Mouse (Mus musculus): ENCODE data around the gene Med23. TPM values are rescaled to one million over a fixed set of nuclear protein-coding genes. Genes with fewer than 3 reads are reported as not detected.

Med23 gene
- 33.3 to 42.0 TPM (median 38.1 TPM) in 4 replicates for total RNA-seq (2023; ENCODE audit: inconsistent age)

DNA sequence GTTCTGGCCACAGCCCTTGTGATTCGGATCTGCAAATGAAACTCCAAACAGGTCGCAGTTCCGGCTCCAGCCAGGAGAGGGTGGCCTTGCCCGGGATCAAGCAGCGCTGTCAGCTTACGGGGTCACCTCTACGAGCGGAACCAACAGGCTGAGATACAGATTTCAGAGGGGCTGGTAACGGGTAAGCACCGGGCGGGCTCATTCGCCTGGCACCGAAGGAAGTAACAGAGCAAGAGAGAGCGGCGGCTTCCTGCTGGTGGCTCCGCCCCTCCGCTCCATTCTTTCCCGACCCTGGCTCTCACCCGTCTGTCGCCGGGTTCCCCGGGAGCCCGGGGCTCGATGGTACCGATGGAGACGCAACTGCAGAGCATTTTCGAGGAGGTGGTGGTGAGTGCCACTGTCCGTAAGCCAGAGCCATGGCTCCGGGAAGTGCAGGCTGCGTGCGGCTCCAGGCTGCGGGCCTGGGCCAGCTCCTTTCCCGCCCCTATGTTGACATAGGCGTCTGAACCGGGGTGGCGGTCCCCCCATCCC, at the start of gene Med23:
Gene Med23, plus strand, starts transcription at position 227 of the 531 bp plus-strand sequence.

DNA sequence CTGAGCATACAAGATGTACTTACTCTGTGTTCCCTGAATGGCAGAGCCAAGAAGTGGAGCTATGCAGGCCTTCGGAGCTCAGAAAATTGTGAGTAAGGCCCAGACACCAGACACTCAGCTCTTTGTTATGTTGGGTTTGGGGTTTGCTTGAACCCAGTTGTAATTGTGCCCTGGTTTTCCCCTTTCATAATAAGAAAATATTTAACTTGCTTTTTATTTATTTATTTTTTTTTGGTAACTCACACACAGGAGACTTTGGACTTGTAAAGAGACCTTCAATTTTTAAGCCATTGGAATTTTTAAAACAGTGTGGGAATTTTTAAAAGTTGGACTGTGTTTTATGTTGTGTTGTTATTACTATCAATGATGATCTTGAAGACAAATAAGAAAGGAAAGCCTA, 27.1 kb upstream of the Med23 start, which contains the start of gene Enpp3:
Gene Enpp3, minus strand, starts transcription at position 148 of the 400 bp plus-strand sequence.

DNA sequence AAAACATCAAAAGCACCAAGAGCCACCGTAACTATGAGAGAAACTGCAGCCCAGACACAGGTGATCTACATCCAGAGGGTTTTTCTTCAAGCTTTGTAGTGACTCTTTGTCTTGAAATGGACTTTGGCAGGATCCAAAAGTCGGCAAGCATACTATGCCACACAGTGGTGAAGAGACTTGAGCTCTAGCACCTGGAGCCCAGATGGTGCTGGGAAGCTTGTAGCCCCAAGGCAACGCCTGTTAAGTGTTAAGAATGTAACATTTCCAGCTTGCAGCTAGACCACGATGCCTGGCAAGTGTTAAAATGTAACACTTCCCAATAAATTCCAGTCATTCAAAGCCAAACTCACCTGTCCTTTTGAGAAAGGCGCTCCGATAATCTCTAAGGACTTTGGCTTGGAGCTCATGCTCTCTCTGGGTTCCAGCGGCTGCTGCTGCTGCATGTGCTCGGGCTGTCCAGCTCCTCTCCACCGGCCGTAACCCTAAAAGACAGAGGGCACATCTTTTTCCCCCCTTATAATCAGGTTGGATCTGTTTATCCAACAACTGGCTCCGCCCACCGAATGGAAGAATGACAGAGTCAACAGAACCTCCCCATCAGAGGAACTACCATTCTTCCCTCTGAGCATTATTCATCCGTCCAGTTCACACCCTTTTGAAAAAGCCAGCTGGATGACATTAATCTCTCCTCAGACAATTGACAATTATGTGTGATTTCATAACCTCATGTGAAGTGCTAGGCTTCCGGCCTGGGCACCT, 57.4 kb downstream of the Med23 start, which contains the start of gene Arg1:
Gene Arg1, minus strand, starts transcription at position 523 of the 759 bp plus-strand sequence.

Other genes starting within 250 kb of the Med23 start
- 23.0 to 27.7 TPM (median 25.4 TPM) in 4 replicates for gene Enpp1, start 157.8 kb upstream of the Med23 start, total RNA-seq (2023; ENCODE audit: inconsistent age)
- not detected in 4 replicates for gene Enpp3, start 27.2 kb upstream of the Med23 start, total RNA-seq (2023; ENCODE audit: inconsistent age)
- not detected in 4 replicates for gene Arg1, start 57.5 kb downstream of the Med23 start, total RNA-seq (2023; ENCODE audit: inconsistent age)